Mouse (Mus musculus) neural tube, embryonic 12.5 days (tissue): Measurements from ENCODE around the gene Sorbs2. TPM values are rescaled to one million over a fixed set of nuclear protein-coding genes. Genes with fewer than 3 reads are reported as not detected.

Experiments
- ATAC-seq: fragments of 200-750 bp; cut with Nextera tagmentation; 2 replicates; pipeline ENCODE4 v1.8.0; 2017; ENCODE audit warnings: low read depth, mild to moderate bottlenecking, moderate TSS enrichment, moderate library complexity; ENCODE audit not compliant: low FRiP score
- H3K27ac ChIP-seq: fragments of 300-500 bp; sonication (generic); 2 replicates; pipeline ENCODE4 v1.5.1; 2016
- H3K27me3 ChIP-seq: fragments of 300-500 bp; sonication (generic); replicated peaks from 2 replicates; pipeline ENCODE4 v1.6.1; 2016; ENCODE audit warnings: mild to moderate bottlenecking
- H3K36me3 ChIP-seq: fragments of 300-500 bp; sonication (generic); 2 replicates; pipeline ENCODE4 v1.6.1; 2016; ENCODE audit warnings: mild to moderate bottlenecking
- H3K4me1 ChIP-seq: fragments of 300-500 bp; sonication (generic); 2 replicates; pipeline ENCODE4 v1.6.1; 2016
- H3K4me2 ChIP-seq: fragments of 300-500 bp; sonication (generic); replicated peaks from 2 replicates; pipeline ENCODE4 v1.6.1; 2016; ENCODE audit warnings: mild to moderate bottlenecking
- H3K4me3 ChIP-seq: fragments of 300-500 bp; sonication (generic); 2 replicates; pipeline ENCODE4 v1.5.1; 2016
- H3K9ac ChIP-seq: fragments of 300-500 bp; sonication (generic); 2 replicates; pipeline ENCODE4 v1.6.1; 2016; ENCODE audit warnings: mild to moderate bottlenecking
- H3K9me3 ChIP-seq: fragments of 300-500 bp; sonication (generic); 2 replicates; pipeline ENCODE4 v1.6.1; 2016; ENCODE audit warnings: mild to moderate bottlenecking
- WGBS: fragments of 180-500 bp; shearing (Covaris S2); methylation state at CpG from one replicate; pipeline ENCODE4 v1.1.7; 2016; 5-methylcytosine and 5-hydroxymethylcytosine counted together
- polyA plus RNA-seq: library from polyadenylated mRNA; unstranded; fragments of >200 nt; fragmentation: Nextera tagmentation; extraction: Ambion mirVana; gene quantifications from 2 replicates; pipeline ENCODE4 v1.2.1, GENCODE M21; 2016

The Sorbs2 gene
- polyA plus RNA-seq, 1 experiment from 2014 or later = 50.0 TPM

DNA sequence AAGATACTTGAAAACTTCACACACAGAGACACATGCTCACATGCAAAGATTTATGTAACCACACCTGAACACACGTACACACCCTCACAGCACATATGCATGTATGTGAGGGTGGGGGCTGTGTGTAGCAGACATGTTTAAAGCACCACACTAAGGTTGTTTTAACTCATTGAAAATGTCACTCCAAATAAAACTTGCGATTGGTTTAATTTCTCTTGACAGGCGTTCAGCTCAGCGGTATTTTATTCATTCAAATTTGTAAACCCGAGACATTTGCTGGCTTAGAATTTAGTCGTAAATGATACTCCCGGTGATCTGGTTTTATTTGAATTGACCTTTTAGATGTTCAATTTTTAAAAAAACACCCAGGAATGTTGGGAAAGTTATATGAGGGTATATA is 158.6 kb downstream of the Sorbs2 start:
- WGBS = 89% methylated on average over 7 of the region's 7 CpGs
- Histone ChIP-seq H3K36me3 (no peaks in the 10 kb centered on the region), H3K4me3 (no peak overlapping the region), H3K4me1 (no peaks in the 10 kb centered on the region), H3K9me3 (no peaks in the 10 kb centered on the region), H3K4me2 (no peak overlapping the region), H3K27ac (no peak overlapping the region), H3K27me3 (no peaks in the 10 kb centered on the region), H3K9ac (no peak overlapping the region)
- no peak for ATAC-seq

DNA sequence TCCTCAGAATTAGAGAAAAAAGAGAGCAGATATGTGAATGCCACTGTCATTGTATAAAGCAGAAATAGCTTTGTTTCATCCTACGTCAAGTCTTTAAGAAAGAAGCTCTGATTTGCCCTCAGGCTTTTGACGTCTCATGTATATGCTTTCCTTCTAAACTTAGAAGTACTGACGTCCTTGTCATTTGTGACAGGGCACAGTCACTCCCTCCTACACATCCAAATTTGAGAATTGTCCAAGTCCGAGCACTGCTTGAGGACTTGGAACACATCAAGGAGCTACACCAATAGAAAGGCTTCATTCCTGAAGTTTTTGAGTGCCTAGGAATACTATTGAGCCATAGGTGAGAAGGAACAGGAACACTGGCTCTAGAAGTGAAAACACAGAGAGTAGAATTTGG is 165.6 kb downstream of the Sorbs2 start:
- Histone ChIP-seq H3K4me1 (peaks cover 13% of the 10 kb centered on the region), H3K4me2 (no peak overlapping the region), H3K9ac (no peak overlapping the region), H3K36me3 (no peaks in the 10 kb centered on the region), H3K4me3 (no peak overlapping the region), H3K9me3 (no peaks in the 10 kb centered on the region), H3K27ac (no peak overlapping the region), H3K27me3 (no peaks in the 10 kb centered on the region)
- ATAC-seq = no peak
- WGBS = 86% methylated on average over 4 of the region's 4 CpGs

DNA sequence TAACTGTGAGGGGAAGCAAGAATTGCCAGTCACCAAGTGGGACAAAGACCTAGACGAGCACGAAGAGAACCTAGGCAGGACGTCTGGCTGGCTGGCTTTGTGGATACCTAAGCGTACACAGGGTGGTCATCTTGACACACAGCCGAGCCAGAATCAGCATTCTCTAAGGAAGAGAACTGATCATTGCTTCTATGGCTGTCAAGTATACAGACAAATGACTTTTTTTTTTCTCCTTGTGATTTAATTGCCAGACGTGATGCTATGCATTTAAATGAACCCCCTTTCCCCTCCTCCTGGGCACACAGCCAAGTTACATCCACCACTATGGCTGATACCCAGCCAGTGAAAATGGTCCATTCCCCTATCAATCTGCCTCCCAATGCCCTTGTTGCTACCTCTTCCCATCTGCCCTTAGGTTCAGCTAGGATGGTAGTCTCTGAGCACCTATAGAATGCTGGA is 168.3 kb downstream of the Sorbs2 start:
- H3K4me2 ChIP-seq = 0 out of 2 replicates have a peak overlapping the region, but pooled peaks have one; percentile 5
- ATAC-seq = peak; percentile 87
- WGBS = 38% methylated on average over 6 of the region's 6 CpGs
- H3K4me3 ChIP-seq = no peak overlapping the region
- no peaks in the 10 kb centered on the region for H3K9me3 ChIP-seq
- H3K27me3 ChIP-seq = no peaks in the 10 kb centered on the region
- no peak overlapping the region for H3K9ac ChIP-seq
- H3K36me3 ChIP-seq = no peaks in the 10 kb centered on the region
- no peak overlapping the region for H3K27ac ChIP-seq
- peaks cover 13% of the 10 kb centered on the region for H3K4me1 ChIP-seq

DNA sequence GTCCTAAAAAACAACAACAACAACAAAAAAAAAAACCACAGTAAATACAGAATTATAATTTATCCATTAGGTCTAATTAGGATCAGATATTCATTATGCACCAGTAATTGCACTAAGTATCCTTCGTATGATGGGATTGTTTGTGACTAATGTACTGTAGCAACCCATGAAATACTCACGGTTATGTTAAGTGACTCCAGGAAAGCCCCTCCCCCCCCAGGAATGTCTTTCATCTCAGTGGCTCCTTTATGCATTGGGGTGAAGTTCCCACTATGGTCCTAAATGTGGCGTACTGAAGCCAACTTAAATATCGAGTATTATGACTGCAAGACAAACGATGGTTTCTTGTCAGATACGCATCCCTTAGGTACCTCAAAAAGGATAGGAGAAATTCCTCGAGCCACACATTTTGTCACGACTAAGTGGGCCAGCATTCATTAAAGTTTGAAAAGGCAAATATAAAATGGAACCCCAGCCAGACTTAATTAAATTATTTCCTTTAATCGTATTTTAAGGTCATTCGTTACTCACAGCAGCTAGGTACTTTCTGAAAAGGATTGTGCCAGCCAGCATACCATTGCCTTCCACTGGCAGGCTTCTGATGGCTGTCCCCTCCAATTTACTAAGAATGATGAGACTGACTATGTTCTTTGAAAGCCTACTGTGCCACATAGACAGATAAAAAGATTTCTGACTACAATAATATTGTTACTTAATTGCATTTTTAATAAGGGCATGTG is 169.7 kb downstream of the Sorbs2 start:
- Histone ChIP-seq H3K27me3 (no peaks in the 10 kb centered on the region), H3K4me3 (no peak overlapping the region), H3K4me2 (no peak overlapping the region), H3K36me3 (no peaks in the 10 kb centered on the region), H3K4me1 (peaks cover 13% of the 10 kb centered on the region), H3K27ac (no peak overlapping the region), H3K9me3 (no peaks in the 10 kb centered on the region), H3K9ac (no peak overlapping the region)
- WGBS = 41% methylated on average over 10 of the region's 10 CpGs
- ATAC-seq = 0 out of 2 replicates have a peak, but pooled peaks have one; percentile 41

DNA sequence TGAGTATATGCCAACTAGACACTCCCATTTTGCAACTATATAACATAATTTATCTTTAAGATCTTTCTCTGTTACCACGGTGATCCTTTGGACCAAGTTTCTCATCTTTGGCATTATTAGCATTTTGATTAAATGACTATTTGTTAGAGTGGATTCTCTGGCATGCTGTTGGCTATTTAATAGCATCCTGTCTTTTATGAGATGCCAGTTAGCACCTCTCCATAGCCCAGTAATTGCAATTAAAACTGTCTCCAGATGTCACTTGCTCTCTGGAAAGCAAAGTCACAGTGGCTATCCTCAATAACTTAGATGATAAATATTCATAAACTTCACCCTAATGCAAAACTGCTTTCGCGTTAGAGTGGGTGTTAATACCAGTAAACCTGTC is 170.3 kb downstream of the Sorbs2 start:
- no peak for ATAC-seq
- H3K4me1 ChIP-seq = peaks cover 13% of the 10 kb centered on the region
- no peak overlapping the region for H3K4me2 ChIP-seq
- no peak overlapping the region for H3K27ac ChIP-seq
- H3K27me3 ChIP-seq = no peaks in the 10 kb centered on the region
- 69% methylated on average over 3 of the region's 3 CpGs for WGBS
- H3K36me3 ChIP-seq = no peaks in the 10 kb centered on the region
- H3K9ac ChIP-seq = no peak overlapping the region
- H3K9me3 ChIP-seq = no peaks in the 10 kb centered on the region
- H3K4me3 ChIP-seq = no peak overlapping the region

DNA sequence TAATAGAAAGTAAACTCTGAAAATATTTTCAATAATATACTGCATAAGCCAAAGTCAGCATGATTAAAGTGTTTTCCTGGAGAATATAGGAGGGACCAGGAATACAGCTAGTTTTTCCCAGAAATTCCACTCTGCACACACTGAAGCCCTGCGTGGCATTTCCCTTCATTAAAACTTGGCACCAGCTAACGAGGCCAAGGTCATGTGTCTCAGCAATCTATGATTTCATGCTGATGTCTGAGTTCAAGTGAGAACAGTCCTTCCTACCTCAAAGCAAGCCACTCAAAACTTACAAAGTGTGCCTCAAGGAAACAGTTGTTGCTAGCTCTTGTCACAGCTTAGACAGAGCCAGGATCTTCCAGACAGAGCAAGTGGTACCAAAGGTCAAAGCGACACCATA is 173.6 kb downstream of the Sorbs2 start:
- H3K36me3 ChIP-seq = no peaks in the 10 kb centered on the region
- no peak overlapping the region for H3K9ac ChIP-seq
- ATAC-seq = no peak
- no peaks in the 10 kb centered on the region for H3K9me3 ChIP-seq
- 92% methylated on average over 3 of the region's 3 CpGs for WGBS
- H3K27me3 ChIP-seq = no peaks in the 10 kb centered on the region
- H3K4me3 ChIP-seq = no peak overlapping the region
- no peak overlapping the region for H3K4me2 ChIP-seq
- no peak overlapping the region for H3K27ac ChIP-seq
- H3K4me1 ChIP-seq = peaks cover 8% of the 10 kb centered on the region

DNA sequence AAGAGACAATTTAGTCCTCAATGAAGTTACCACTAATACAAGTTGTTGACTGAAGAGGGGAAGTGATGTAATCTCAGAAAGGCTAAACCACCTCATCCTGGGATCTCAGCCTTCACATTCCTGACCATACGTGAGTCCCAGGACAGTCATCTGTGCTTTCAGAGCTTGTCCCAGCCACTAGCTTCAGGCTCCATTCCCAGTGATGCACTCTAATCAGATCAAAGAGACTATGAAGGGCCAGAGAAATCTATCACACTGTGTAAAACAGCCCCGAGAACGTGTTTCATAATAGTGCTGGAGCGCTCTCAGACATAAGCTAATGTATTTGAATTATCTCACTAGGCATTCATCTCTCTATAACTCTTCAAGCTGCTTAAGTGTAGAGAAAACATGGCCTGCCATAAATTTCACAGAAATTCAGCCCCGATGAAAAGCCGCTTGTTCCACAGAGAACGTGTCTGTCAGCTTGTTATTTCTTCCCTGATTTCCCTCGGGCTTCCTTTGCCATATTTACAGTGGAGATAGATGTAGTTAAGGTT is 175.3 kb downstream of the Sorbs2 start:
- no peaks in the 10 kb centered on the region for H3K9me3 ChIP-seq
- H3K27me3 ChIP-seq = no peaks in the 10 kb centered on the region
- H3K4me1 ChIP-seq = peaks cover under 1% of the 10 kb centered on the region; the same call in 1 of the 2 replicates
- H3K27ac ChIP-seq = no peak overlapping the region
- WGBS = 55% methylated on average over 8 of the region's 8 CpGs
- peak; percentile 32; the same call in 1 of the 2 replicates for ATAC-seq
- H3K4me3 ChIP-seq = no peak overlapping the region
- H3K36me3 ChIP-seq = no peaks in the 10 kb centered on the region
- no peak overlapping the region for H3K9ac ChIP-seq
- no peak overlapping the region for H3K4me2 ChIP-seq

DNA sequence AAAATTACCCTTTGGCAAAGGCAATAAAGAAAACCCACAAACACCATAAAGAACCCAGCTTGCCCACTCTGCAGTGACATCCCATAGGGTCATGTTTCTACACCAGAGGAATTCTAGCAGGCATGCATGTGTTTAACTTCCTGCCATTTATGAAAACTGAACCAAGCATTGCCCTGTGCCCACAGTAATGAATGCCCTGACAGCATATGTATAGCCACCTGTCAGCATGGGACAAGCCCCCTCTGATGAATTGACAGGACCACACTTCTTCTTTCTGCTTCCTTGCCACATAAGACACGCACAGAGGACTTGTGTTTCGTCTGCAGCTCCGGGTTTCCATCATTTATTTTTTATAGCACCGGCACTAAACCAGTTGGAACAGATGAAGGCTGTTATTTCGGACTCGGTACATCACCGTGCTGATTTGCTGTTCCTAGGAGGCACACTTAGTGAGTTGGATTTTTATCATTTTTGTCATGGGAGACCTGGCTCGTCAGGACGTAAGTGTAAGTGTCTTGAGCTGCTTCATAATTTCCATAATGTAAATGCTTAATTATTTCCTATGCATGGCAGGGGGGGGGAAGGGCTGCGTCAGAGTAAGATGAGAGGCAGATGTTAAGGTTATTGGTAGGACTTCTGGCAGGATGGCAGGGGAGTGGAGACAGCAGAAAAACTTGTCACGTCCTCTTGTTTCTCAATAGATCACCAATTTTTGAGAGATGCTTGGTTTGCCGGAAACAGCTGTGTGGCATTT is 180.5 kb downstream of the Sorbs2 start:
- Histone ChIP-seq H3K4me3 (no peak overlapping the region), H3K27me3 (no peaks in the 10 kb centered on the region), H3K4me2 (no peak overlapping the region), H3K36me3 (no peaks in the 10 kb centered on the region), H3K27ac (no peak overlapping the region), H3K4me1 (no peaks in the 10 kb centered on the region; the same call in 1 of the 2 replicates), H3K9me3 (no peaks in the 10 kb centered on the region), H3K9ac (no peak overlapping the region)
- ATAC-seq = peak; percentile 29; the same call in 1 of the 2 replicates
- 61% methylated on average over 12 of the region's 12 CpGs for WGBS

DNA sequence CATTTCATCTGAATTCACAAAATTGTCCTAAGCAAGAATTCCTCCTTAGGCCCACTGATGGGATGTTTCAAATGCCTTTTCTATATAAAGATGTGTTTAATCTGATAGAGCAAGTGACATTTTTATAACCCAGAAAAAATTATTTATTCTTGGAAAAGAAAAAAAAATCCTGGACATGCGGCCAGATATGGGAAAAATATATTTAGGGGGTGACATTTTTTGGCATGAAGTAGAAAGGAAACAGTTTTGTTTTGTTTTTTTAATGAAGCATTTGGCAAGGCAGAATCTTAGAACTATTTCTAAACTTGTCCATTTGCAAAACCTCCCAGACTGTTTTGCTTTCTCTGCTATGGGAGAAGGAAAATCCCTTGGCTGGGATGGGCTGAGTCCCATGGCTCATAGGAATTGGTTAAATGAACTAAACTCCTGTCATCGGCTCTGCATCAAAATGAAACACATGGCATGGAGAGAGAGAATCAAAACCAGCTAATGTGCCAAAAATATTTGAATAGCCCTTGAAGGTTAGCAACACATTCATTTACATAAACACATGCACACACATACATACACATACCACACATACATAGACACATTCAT is 182.1 kb downstream of the Sorbs2 start:
- Histone ChIP-seq H3K36me3 (no peaks in the 10 kb centered on the region), H3K27me3 (no peaks in the 10 kb centered on the region), H3K27ac (no peak overlapping the region), H3K4me2 (no peak overlapping the region), H3K4me1 (no peaks in the 10 kb centered on the region; the same call in 1 of the 2 replicates), H3K9me3 (no peaks in the 10 kb centered on the region), H3K9ac (no peak overlapping the region), H3K4me3 (no peak overlapping the region)
- ATAC-seq = no peak
- 90% methylated on average over 2 of the region's 2 CpGs for WGBS

DNA sequence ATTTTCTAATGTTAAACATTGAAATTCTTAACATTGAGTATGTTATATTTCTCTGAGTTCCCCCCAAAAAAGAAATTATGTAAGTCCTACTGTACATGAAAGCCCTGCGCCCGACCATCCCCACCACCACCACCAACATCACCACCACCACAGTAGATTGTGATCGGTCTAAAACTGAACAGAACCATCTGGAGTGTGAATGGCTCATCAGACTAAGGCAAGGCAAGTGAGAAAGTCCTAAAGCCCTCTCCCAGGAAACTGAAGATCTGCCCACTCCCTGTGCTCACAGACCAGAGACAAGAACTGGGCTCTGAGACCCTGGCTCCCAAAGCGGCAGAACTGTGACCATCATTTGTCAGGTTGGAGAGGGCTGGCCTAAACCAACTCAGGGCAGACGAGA is 192.5 kb downstream of the Sorbs2 start:
- Histone ChIP-seq H3K4me1 (no peaks in the 10 kb centered on the region), H3K4me3 (no peak overlapping the region), H3K27me3 (no peaks in the 10 kb centered on the region), H3K9ac (no peak overlapping the region), H3K27ac (no peak overlapping the region), H3K4me2 (no peak overlapping the region), H3K9me3 (no peaks in the 10 kb centered on the region), H3K36me3 (no peaks in the 10 kb centered on the region)
- no peak for ATAC-seq
- 93% methylated on average over 5 of the region's 5 CpGs for WGBS

DNA sequence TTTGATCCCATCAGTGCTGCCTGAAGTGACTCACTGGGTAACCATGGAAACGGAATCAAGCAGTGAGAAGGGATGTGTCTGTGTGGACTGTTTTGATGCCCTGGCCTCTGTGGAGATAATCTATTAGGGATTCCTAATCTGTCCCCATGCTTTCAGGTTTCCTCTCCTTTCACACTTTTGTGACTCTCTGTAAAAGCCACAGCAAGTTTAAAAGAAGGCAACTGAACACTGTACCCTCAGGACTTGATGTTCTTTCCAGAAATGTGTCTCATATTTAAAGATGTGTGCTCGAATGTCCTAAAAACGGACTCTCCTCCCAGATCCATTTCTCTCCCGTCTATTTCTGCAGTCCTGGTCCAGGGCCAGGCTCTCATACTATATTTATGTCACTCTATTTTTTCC is 196.1 kb downstream of the Sorbs2 start:
- Histone ChIP-seq H3K9ac (no peak overlapping the region), H3K4me1 (no peaks in the 10 kb centered on the region), H3K27me3 (no peaks in the 10 kb centered on the region), H3K27ac (no peak overlapping the region), H3K4me2 (no peak overlapping the region), H3K9me3 (no peaks in the 10 kb centered on the region), H3K36me3 (no peaks in the 10 kb centered on the region), H3K4me3 (no peak overlapping the region)
- no peak for ATAC-seq
- 84% methylated on average over 4 of the region's 4 CpGs for WGBS

DNA sequence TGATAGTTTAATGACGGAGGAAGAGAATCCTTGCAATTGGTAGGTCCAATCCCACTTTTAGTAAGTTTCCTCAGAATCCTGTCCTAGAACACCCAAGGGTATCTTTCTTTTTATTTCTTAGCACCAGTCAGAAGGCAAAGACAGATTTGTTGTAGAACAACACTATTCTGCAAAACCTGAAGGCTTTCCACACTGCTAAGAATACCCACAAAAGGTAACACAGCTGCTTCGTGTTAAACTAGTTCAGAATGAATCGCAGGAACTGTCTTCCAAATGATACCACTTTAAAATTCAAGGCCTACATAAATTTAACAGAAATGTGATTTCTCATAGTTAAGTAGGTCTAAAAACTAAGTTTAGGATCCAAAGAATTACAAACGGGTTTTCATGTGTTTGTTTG is 201.5 kb downstream of the Sorbs2 start:
- Histone ChIP-seq H3K27me3 (no peaks in the 10 kb centered on the region), H3K4me1 (no peaks in the 10 kb centered on the region), H3K36me3 (no peaks in the 10 kb centered on the region), H3K27ac (no peak overlapping the region), H3K9me3 (no peaks in the 10 kb centered on the region), H3K4me3 (no peak overlapping the region), H3K9ac (no peak overlapping the region), H3K4me2 (no peak overlapping the region)
- no peak for ATAC-seq
- 88% methylated on average over 4 of the region's 4 CpGs for WGBS
